Mouse (Mus musculus) heart, postnatal 0 days (tissue): ENCODE results near the gene Rap1gap. TPM values are rescaled to one million over a fixed set of nuclear protein-coding genes. Genes with fewer than 3 reads are reported as not detected.

Source experiments
- ATAC-seq: fragments of 200-750 bp; cut with Nextera tagmentation; 2 replicates; pipeline ENCODE4 v1.8.0; 2017; ENCODE audit warnings: low read depth, moderate number of reproducible peaks, moderate library complexity; ENCODE audit not compliant: insufficient read depth
- DNase-seq: peaks from one replicate; pipeline ENCODE4 v3.0.0-alpha.2; 2016; ENCODE audit warnings: low spot score
- H3K27ac ChIP-seq: fragments of 300-500 bp; sonication (generic); 2 replicates; pipeline ENCODE4 v1.5.1; 2014; ENCODE audit warnings: low read depth, mild to moderate bottlenecking
- H3K27me3 ChIP-seq: fragments of 300-500 bp; sonication (generic); 2 replicates; pipeline ENCODE4 v1.6.1; 2014; ENCODE audit warnings: low read length, mixed read lengths; ENCODE audit not compliant: control insufficient read depth, insufficient read depth
- H3K36me3 ChIP-seq: fragments of 300-500 bp; sonication (generic); replicated peaks from 2 replicates; pipeline ENCODE4 v1.6.1; 2014; ENCODE audit warnings: low read length, mixed read lengths; ENCODE audit not compliant: control insufficient read depth, insufficient read depth
- H3K4me1 ChIP-seq: fragments of 300-500 bp; sonication (generic); 2 replicates; pipeline ENCODE4 v1.6.1; 2014; ENCODE audit warnings: antibody characterized with exemption; ENCODE audit not compliant: control insufficient read depth, insufficient read depth
- H3K4me2 ChIP-seq: fragments of 300-500 bp; sonication (generic); 2 replicates; pipeline ENCODE4 v1.6.1; 2014; ENCODE audit warnings: low read depth, mild to moderate bottlenecking, low read length, moderate library complexity
- H3K4me3 ChIP-seq: fragments of 300-500 bp; sonication (generic); 2 replicates; pipeline ENCODE4 v1.5.1; 2014; ENCODE audit warnings: low read depth, low read length
- H3K9ac ChIP-seq: fragments of 300-500 bp; sonication (generic); replicated peaks from 2 replicates; pipeline ENCODE4 v1.6.1; 2014; ENCODE audit warnings: low read depth, low read length, mixed read lengths
- H3K9me3 ChIP-seq: fragments of 300-500 bp; sonication (generic); replicated peaks from 2 replicates; pipeline ENCODE4 v1.6.1; 2016; ENCODE audit warnings: low read length; ENCODE audit not compliant: control insufficient read depth
- CTCF ChIP-seq: IDR thresholded peaks from 2 replicates; pipeline ENCODE4 v1.5.1; 2016; ENCODE audit warnings: antibody characterized with exemption, control low read depth, low read depth
- EP300 ChIP-seq: IDR thresholded peaks from 2 replicates; pipeline ENCODE4 v1.6.1; 2016; ENCODE audit warnings: antibody characterized with exemption, low read depth
- WGBS: fragments of 180-500 bp; shearing (Covaris S2); extraction: QIAGEN DNeasy Blood & Tissue Kit; methylation state at CpG from one replicate; pipeline ENCODE4 v1.1.7; 2014; 5-methylcytosine and 5-hydroxymethylcytosine counted together
- polyA plus RNA-seq: library from polyadenylated mRNA; unstranded; fragments of >200 nt; fragmentation: Nextera tagmentation; extraction: Ambion mirVana; gene quantifications from 2 replicates; pipeline ENCODE4 v1.2.1, GENCODE M21; 2015
- total RNA-seq: library from RNA; depleted of rRNA; stranded (reverse); fragments of >200 nt; gene quantifications from 2 replicates; pipeline ENCODE4 v1.2.3, GENCODE M21; 2014; ENCODE audit warnings: low replicate concordance

Gene Rap1gap
- total and polyA plus RNA-seq, 2 experiments from 2014 or later = 10.4 to 17.7 TPM

DNA sequence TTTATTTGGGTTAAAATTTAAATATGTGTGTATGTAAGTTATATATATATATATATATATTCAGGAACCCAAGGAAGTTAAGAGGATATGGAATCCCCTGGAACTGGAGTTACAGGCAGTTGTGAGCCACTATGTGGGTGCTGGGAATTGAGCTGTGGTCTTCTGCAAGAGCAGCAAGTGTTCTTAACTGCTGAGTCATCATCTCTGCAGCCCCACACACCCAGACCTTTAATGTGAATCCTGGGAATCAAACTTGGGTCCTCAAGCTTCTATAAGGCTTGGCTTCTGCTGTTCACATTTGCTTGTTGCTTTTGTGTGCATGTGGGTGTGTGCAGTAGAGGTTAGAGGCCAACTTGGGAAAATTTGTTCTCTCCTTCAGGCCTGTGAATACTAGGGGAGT lies 18.3 kb upstream of the Rap1gap start:
- Histone ChIP-seq H3K4me2 (no peak overlapping the region), H3K4me1 (no peaks in the 10 kb centered on the region), H3K9me3 (no peaks in the 10 kb centered on the region), H3K4me3 (no peak overlapping the region), H3K27ac (no peak overlapping the region), H3K27me3 (no peaks in the 10 kb centered on the region), H3K36me3 (peaks cover 84% of the 10 kb centered on the region), H3K9ac (no peak overlapping the region)
- DNase-seq (no peak), ATAC-seq (no peak)
- no peak for TF ChIP-seq CTCF

DNA sequence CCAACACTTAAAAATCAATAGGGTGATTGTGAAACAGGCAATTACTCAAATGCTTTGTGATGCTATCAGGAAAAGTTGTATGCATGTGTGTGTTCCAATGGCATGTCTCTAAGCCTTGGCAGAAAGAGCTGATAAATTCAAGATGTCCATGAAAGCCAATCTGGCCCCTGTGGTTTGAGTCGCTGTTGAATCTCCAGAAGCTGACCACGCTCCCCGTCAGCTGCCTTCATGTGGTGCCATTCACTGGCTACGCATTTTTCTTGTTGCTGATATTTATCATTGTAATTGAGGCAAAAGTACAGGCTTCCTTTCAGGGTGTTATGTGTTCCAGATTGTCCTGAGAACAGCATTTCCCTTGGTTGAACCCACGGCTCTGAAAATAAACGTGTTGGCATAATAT lies 16.9 kb upstream of the Rap1gap start:
- ATAC-seq (no peak), DNase-seq (no peak)
- Histone ChIP-seq H3K4me2 (no peak overlapping the region), H3K27me3 (no peaks in the 10 kb centered on the region), H3K4me1 (no peaks in the 10 kb centered on the region), H3K9me3 (no peaks in the 10 kb centered on the region), H3K4me3 (no peak overlapping the region), H3K27ac (no peak overlapping the region), H3K36me3 (peaks cover 91% of the 10 kb centered on the region), H3K9ac (no peak overlapping the region)
- WGBS = 77% methylated on average over 6 of the region's 6 CpGs
- TF ChIP-seq CTCF (no peak), EP300 (no peak)

DNA sequence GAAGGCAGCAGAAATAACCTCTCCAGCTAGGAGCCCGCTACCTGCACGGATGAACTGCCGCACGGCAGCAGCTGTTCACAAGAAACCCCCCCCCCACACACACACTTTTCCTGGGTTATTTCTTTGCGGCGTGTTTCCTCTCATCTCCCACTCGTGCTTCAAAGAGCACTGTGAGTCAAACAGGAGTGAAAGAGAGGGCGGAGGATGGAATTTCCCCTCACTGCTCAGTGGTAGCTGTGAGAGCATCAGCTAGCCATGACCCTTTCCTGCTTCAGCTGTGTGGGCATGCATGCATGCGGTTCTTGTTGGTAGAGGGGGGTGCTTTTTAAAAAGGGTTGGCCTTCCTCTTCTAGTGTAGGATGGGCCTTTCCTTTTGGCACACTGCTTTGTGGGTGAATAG lies 16.3 kb upstream of the Rap1gap start:
- TF ChIP-seq CTCF (no peak), EP300 (no peak)
- no peaks in the 10 kb centered on the region for H3K4me1 ChIP-seq
- WGBS = 85% methylated on average over 9 of the region's 9 CpGs
- no peak overlapping the region for H3K4me3 ChIP-seq
- no peak overlapping the region for H3K27ac ChIP-seq
- H3K27me3 ChIP-seq = no peaks in the 10 kb centered on the region
- ATAC-seq = no peak
- no peak overlapping the region for H3K9ac ChIP-seq
- H3K9me3 ChIP-seq = no peaks in the 10 kb centered on the region
- H3K4me2 ChIP-seq = no peak overlapping the region
- peaks cover 92% of the 10 kb centered on the region for H3K36me3 ChIP-seq
- no peak for DNase-seq

DNA sequence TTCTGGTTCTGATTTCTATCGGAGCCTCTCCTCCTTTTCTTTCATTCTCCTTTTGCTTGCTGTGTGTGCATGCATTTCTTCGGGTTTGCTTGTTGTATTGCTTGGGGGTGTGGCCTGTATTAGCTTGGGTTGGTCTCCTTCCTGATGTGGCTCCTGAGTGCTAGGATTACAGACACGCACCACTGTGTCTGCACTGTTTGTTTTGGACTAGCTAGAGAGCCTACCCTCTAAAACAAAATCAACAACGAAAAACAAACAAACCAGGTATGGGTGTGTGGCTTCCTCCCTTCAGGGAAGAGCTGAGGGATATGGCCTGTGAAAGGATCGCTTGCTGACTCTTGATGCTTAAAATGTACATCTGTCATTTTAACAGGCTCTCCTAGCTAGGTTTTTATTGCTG lies 13.6 kb upstream of the Rap1gap start:
- Histone ChIP-seq H3K9ac (no peak overlapping the region), H3K4me2 (no peak overlapping the region), H3K27me3 (no peaks in the 10 kb centered on the region), H3K9me3 (no peaks in the 10 kb centered on the region), H3K4me3 (no peak overlapping the region), H3K4me1 (no peaks in the 10 kb centered on the region), H3K27ac (no peak overlapping the region), H3K36me3 (peaks cover 96% of the 10 kb centered on the region)
- no peak for DNase-seq
- ATAC-seq = no peak
- 85% methylated on average over 5 of the region's 5 CpGs for WGBS
- TF ChIP-seq EP300 (no peak), CTCF (no peak)

DNA sequence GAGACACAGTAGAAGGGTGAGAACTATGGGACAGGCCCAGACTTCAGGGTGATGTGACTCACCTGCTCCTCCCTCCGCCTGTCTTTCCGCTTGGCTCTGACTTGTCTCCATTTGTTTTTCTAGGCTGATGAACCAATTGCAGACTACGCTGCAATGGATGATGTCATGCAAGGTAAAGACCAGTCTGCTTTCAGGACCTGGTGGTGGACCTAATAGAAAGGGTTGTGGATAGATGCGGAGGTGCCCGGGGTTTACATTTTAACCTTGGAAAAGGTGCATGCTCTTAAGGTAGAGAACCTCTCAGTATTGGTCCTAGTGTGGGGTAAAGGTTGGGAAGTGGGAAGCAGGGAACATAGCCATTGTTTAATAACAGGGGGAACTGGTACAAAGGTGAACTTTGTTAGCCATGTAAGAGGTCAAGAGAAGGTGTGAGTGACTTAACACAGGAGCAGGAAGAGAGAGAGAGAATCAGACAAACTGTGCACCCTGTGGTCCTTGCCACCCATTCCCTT lies 11.6 kb upstream of the Rap1gap start:
- no peak overlapping the region for H3K4me2 ChIP-seq
- no peak for ATAC-seq
- H3K4me1 ChIP-seq = no peaks in the 10 kb centered on the region
- peaks cover 97% of the 10 kb centered on the region for H3K36me3 ChIP-seq
- TF ChIP-seq EP300 = no peak
- no peak overlapping the region for H3K4me3 ChIP-seq
- no peak overlapping the region for H3K9ac ChIP-seq
- 86% methylated on average over 5 of the region's 5 CpGs for WGBS
- H3K27ac ChIP-seq = no peak overlapping the region
- H3K9me3 ChIP-seq = no peaks in the 10 kb centered on the region
- H3K27me3 ChIP-seq = no peaks in the 10 kb centered on the region
- no peak for DNase-seq

DNA sequence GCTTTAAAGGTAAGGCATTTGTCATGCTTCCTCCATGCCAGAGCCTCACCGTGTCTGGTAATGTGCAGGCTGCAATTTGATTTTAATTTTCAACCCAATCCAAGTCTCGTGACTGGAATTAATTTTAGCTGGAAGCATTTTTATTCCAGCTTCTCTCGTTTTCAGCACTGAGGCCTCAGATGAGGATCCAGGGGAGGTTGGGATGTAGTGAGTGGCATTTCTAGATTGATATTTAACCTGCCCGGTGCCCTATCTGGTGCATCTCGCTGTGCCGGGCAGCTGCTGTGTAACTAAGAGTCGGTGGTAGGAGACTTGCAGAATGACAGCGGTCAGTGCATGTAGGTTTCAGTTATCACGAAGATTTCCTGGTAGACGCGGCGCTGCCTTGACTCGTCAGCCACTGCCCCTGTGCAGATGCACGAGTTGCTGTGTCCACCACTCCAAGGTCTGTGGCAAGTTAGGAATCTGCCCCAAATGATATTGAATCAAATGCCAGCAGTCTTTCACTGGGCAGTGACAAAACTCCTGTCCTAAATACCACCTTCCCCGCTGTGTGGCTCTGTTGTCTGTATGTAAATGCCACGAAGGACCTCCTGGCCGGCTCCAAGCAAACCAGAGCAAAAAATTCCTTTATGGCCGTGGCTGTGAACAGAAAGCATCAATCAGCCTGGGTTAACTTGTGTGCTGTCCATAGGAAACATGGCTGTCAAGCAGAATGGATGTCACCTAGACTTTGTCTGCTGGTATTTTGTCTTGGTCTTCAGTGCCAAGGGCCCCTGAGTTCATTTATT lies 9.1 kb upstream of the Rap1gap start:
- no peaks in the 10 kb centered on the region for H3K9me3 ChIP-seq
- no peaks in the 10 kb centered on the region for H3K4me1 ChIP-seq
- no peak overlapping the region for H3K27ac ChIP-seq
- no peaks in the 10 kb centered on the region for H3K27me3 ChIP-seq
- WGBS = 89% methylated on average over 18 of the region's 18 CpGs
- no peak overlapping the region for H3K4me2 ChIP-seq
- ATAC-seq (no peak), DNase-seq (no peak)
- no peak overlapping the region for H3K9ac ChIP-seq
- H3K36me3 ChIP-seq = peaks cover 76% of the 10 kb centered on the region
- TF ChIP-seq EP300 = no peak
- no peak overlapping the region for H3K4me3 ChIP-seq
